Mouse (Mus musculus): ENCODE data around the gene Ugt1a6b.
"Not testable (repeated sequence)": the region's sequence is repeated elsewhere in the genome, so short reads cannot be mapped to it uniquely, and the experiment has no call there.

- not testable (repeated sequence) for TF ChIP-seq POLR2A, CTCF (IDR thresholded peaks at IDR 0.05; ENCODE audit: insufficient read depth, low read depth, low read length)
Measured at GRCm38 (mm10) chr1:88140492-88140891, 37.4 kb downstream of the Ugt1a6b start.

Measured in olfactory bulb, adult 2 months (tissue).